Mouse (Mus musculus) limb, embryonic 14.5 days (tissue): ENCODE results near the gene Cox17. TPM values are rescaled to one million over a fixed set of nuclear protein-coding genes. Genes with fewer than 3 reads are reported as not detected.

Experiments
- ATAC-seq: fragments of 200-750 bp; cut with Nextera tagmentation; 2 replicates; pipeline ENCODE4 v1.8.0; 2017; ENCODE audit warnings: low read depth, moderate number of reproducible peaks, moderate TSS enrichment; ENCODE audit not compliant: low FRiP score
- DNase-seq: peaks from one replicate; pipeline ENCODE4 v3.0.0-alpha.2; 2015; ENCODE audit warnings: low spot score
- H3K27ac ChIP-seq: fragments of 300-500 bp; sonication (generic); replicated peaks from 2 replicates; pipeline ENCODE4 v1.5.1; 2014; ENCODE audit warnings: low read depth, mild to moderate bottlenecking, low read length, moderate library complexity, mixed read lengths
- H3K27me3 ChIP-seq: fragments of 300-500 bp; sonication (generic); 2 replicates; pipeline ENCODE4 v1.6.1; 2014; ENCODE audit warnings: low read length, mixed read lengths; ENCODE audit not compliant: control insufficient read depth, insufficient read depth
- H3K36me3 ChIP-seq: fragments of 300-500 bp; sonication (generic); 2 replicates; pipeline ENCODE4 v1.6.1; 2014; ENCODE audit warnings: mild to moderate bottlenecking, low read length, moderate library complexity, mixed read lengths; ENCODE audit not compliant: control insufficient read depth, insufficient read depth
- H3K4me1 ChIP-seq: fragments of 300-500 bp; sonication (generic); 2 replicates; pipeline ENCODE4 v1.6.1; 2014; ENCODE audit warnings: antibody characterized with exemption, low read length, mixed read lengths; ENCODE audit not compliant: control insufficient read depth, insufficient read depth
- H3K4me2 ChIP-seq: fragments of 300-500 bp; sonication (generic); replicated peaks from 2 replicates; pipeline ENCODE4 v1.6.1; 2014; ENCODE audit warnings: low read depth, mild to moderate bottlenecking, low read length, moderate library complexity; ENCODE audit not compliant: severe bottlenecking
- H3K4me3 ChIP-seq: fragments of 300-500 bp; sonication (generic); replicated peaks from 2 replicates; pipeline ENCODE4 v1.5.1; 2014; ENCODE audit warnings: low read length
- H3K9ac ChIP-seq: fragments of 300-500 bp; sonication (generic); 2 replicates; pipeline ENCODE4 v1.6.1; 2014; ENCODE audit warnings: mild to moderate bottlenecking, low read depth, low read length, moderate library complexity; ENCODE audit not compliant: severe bottlenecking
- H3K9me3 ChIP-seq: fragments of 300-500 bp; sonication (generic); 2 replicates; pipeline ENCODE4 v1.6.1; 2016; ENCODE audit warnings: low read length; ENCODE audit not compliant: control insufficient read depth
- POLR2A ChIP-seq: fragments of 200-500 bp; IDR thresholded peaks from 2 replicates; pipeline ENCODE4 v1.8.0; 2012; ENCODE audit warnings: inconsistent platforms, mild to moderate bottlenecking, moderate library complexity, borderline replicate concordance; ENCODE audit not compliant: insufficient read depth, insufficient read length; ENCODE audit errors: extremely low read depth
- WGBS: fragments of 180-500 bp; shearing (Covaris S2); extraction: QIAGEN DNeasy Blood & Tissue Kit; methylation state at CpG from one replicate; pipeline ENCODE4 v1.1.7; 2014; 5-methylcytosine and 5-hydroxymethylcytosine counted together
- polyA plus RNA-seq, 2 experiments: library from polyadenylated mRNA; depleted of rRNA in 1 of 2; stranded (reverse) in 1 of 2; unstranded in 1 of 2; fragments of >200 nt; fragmentation: Nextera tagmentation in 1 of 2; extraction: Ambion mirVana in 1 of 2; gene quantifications; 2 replicates each; pipeline versions ENCODE4 v1.2.1 to v1.2.3; 2012 to 2014

Cox17 gene
- polyA plus RNA-seq, 2 experiments, result 83.6 to 124 TPM

DNA sequence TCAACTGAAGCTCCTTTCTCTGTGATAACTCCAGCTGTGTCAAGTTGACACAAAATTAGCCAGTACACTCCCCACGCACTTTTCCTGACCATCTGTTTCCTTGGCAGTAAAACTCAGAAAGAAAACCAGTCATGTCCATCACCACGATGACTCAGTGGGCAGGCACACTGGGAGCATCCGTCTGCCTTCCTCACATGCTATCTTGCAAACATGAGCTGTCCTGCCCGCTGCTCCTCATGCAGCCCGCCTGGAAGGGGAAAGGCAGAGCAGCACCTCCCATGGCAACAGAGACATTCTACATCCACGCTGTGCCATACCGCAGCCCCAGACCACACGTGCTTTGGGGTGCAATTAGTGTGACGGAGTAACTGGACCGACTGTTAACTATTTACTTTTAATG is 21.5 kb downstream of the Cox17 start:
- no peaks in the 10 kb centered on the region for H3K9me3 ChIP-seq
- no peak for ATAC-seq
- WGBS, result 23% methylated on average over 10 of the region's 10 CpGs
- peaks cover 5% of the 10 kb centered on the region; the same call in 1 of the 2 replicates for H3K4me1 ChIP-seq
- no peaks in the 10 kb centered on the region for H3K36me3 ChIP-seq
- no peak overlapping the region for H3K4me3 ChIP-seq
- H3K27ac ChIP-seq, result no peak overlapping the region
- no peak for TF ChIP-seq POLR2A
- no peak overlapping the region for H3K4me2 ChIP-seq
- no peaks in the 10 kb centered on the region for H3K27me3 ChIP-seq
- H3K9ac ChIP-seq, result no peak overlapping the region
- DNase-seq, result no peak

DNA sequence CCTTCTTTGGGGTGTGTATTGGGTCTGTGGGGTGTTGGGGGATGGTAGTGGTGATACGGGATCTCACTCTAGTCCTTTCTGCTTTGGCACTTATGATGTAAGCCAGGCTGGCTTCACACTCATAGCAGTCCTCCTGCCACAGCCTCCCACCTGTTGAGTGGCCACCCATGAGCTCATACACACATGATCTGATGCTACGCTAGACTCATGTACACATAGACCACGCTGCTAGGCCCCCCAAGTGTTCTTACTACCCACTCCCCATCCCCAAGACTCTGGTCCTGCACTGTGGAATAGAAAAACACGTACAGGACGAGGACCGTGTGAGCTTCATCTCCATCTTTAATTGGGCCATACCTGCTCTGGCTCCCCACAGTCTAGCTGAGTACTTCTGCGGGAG is 22.2 kb downstream of the Cox17 start:
- H3K27ac ChIP-seq, result no peak overlapping the region
- TF ChIP-seq POLR2A, result no peak
- H3K36me3 ChIP-seq, result no peaks in the 10 kb centered on the region
- H3K9ac ChIP-seq, result no peak overlapping the region
- ATAC-seq (no peak), DNase-seq (no peak)
- WGBS, result 67% methylated on average over 7 of the region's 7 CpGs
- no peak overlapping the region for H3K4me3 ChIP-seq
- no peaks in the 10 kb centered on the region for H3K27me3 ChIP-seq
- no peak overlapping the region for H3K4me2 ChIP-seq
- no peaks in the 10 kb centered on the region for H3K9me3 ChIP-seq
- H3K4me1 ChIP-seq, result peaks cover 5% of the 10 kb centered on the region; the same call in 1 of the 2 replicates

DNA sequence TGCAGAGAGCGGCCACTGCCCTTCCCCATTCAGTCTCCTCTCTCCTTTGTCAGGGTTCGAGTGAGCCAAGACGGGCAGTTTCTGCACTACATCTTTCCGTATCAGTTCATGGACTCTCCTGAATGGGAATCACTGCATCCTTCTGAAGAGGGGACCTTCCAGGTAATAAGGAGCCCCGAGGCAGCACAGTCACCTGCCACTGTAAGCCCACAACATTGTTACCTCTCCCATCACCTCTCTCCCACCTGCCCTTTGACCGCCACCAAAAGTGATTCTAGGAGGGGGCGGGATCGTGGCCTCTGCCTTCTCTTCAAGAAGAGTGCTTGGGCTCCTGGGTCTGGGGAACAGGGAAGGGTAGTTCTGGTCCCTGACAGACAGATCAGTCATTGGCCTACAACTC is 22.6 kb downstream of the Cox17 start:
- H3K9ac ChIP-seq, result no peak overlapping the region
- H3K4me3 ChIP-seq, result no peak overlapping the region
- H3K4me1 ChIP-seq, result peaks cover 5% of the 10 kb centered on the region; the same call in 1 of the 2 replicates
- no peak overlapping the region for H3K27ac ChIP-seq
- H3K27me3 ChIP-seq, result no peaks in the 10 kb centered on the region
- H3K9me3 ChIP-seq, result no peaks in the 10 kb centered on the region
- ATAC-seq, result no peak
- 88% methylated on average over 8 of the region's 8 CpGs for WGBS
- H3K36me3 ChIP-seq, result no peaks in the 10 kb centered on the region
- no peak for DNase-seq
- TF ChIP-seq POLR2A, result no peak
- no peak overlapping the region for H3K4me2 ChIP-seq

DNA sequence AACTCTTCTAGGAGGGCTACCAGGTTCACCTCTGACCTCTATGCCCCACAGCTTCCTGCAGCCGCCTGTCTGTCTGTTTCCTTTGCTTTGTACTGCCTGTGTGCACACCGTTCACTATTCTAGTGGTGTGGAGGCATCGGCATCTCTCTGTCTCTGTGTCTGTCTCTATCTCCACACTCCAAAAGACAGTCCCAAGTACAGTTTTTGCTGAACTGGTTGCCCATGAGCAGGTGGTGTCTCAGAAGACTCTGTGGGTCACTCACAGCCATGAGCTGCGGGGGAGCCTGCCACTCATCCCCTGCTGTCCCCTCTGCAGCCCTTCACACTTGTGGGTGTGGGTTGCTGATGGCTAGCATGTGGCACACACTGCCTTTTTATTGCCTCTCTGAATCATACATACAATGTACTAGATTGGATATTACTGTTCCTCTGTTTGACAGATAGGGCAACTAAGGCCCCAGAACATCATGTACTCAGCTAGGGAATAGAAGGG is 23.2 kb downstream of the Cox17 start:
- no peak for DNase-seq
- Histone ChIP-seq H3K36me3 (no peaks in the 10 kb centered on the region), H3K9me3 (no peaks in the 10 kb centered on the region), H3K27ac (no peak overlapping the region), H3K9ac (no peak overlapping the region), H3K27me3 (no peaks in the 10 kb centered on the region), H3K4me3 (no peak overlapping the region), H3K4me1 (peaks cover 5% of the 10 kb centered on the region; the same call in 1 of the 2 replicates), H3K4me2 (no peak overlapping the region)
- no peak for TF ChIP-seq POLR2A
- 81% methylated on average over 4 of the region's 4 CpGs for WGBS
- ATAC-seq, result no peak

DNA sequence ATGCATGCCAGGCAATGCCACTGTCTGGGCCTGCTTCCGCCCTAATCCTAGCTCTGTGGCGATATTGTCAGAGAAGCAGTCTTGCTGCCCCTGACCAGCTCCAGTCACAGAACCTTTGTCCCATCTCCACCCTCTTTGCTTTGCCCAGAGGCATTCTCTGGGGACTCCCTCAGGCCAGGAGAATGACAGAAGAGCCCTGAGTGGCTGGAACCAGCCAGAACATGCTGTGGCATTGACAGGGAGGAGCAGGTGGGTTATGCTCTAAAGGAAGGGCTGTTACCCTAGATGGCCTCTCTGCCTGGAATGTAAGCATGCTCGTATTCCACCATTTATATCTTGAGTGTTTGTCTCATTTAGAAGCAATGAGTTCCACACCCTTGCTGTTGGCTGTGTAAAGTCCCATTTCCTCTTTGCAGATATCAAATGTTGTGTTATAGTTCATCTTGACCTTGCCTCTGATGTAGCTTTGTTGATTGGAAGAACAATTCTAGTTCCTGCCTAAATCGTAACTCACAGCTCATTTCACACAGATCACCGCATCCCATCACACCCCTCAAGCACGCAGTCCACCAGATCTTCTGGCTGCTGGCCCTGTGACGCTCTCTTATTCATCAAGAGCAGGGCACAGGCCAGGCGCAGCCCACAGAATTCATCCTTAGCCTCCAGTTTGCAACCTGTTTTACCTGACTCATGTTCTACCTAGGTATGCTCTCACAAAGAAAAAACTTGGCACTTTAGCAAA is 24.0 kb downstream of the Cox17 start:
- TF ChIP-seq POLR2A, result no peak
- Histone ChIP-seq H3K4me1 (peaks cover 5% of the 10 kb centered on the region; the same call in 1 of the 2 replicates), H3K4me2 (no peak overlapping the region), H3K27me3 (no peaks in the 10 kb centered on the region), H3K36me3 (no peaks in the 10 kb centered on the region), H3K4me3 (no peak overlapping the region), H3K9ac (no peak overlapping the region), H3K9me3 (no peaks in the 10 kb centered on the region), H3K27ac (no peak overlapping the region)
- DNase-seq, result peak; percentile 31
- WGBS, result 76% methylated on average over 8 of the region's 8 CpGs
- ATAC-seq, result peak; percentile 87
